Mouse (Mus musculus): ENCODE results near the gene Apoe. TPM values are rescaled to one million over a fixed set of nuclear protein-coding genes. Genes with fewer than 3 reads are reported as not detected.
"Not testable (repeated sequence)": the region's sequence is repeated elsewhere in the genome, so short reads cannot be mapped to it uniquely, and the experiment has no call there.

Apoe gene
- total RNA-seq, 2 experiments from 2014 or later = 270 to 319 TPM

DNA sequence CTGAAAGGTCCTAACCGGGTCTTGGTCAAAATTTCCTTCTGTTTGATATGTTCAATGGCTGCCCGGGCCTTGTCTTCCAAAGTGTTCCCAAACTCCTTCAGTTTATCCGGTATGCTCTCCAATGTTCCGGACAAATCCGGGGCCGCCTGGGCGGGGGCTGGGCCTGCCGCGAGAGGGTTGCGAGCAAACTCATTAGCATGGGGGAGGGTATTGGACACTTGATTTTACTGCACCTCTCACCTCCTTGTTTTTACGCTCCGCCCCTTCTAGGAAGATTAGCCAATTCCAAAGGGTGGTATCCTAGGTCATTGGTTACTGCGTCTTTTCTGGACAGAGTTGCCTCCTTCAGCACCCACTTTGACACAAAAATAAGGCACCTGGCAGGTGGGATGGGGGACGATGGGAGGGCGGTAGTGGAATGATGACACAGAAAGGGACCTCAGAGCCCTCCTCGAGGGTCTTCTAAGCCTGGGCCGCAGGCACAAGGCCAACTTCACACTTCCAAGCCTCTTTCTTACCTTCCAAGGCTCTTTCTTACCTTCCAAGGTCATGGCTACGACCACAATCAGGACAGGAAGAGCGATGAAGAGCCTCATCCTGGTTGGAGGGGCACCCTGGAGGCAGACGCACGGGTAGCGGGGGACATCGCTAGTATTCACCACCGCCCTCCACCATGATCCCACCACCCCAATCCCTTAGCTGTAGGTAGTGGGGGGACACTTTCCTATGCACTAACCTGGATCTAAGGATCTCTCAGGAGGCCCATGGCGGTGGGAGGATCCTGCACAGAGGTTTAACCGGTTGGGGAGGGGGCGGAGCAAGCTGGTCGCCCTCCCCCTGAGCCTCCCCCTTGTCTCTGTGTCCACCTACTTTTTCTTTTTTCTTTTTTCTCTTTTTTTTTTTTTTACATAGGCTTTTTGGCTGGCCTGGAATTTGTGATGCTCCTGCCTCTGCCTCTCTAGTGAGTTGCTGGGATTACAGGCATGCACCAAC, 6.8 kb downstream of the Apoe start, which contains the start of gene Apoc1:
TSS of gene Apoc1 (minus strand) at position 788 of the 993 bp plus-strand sequence.
- DNase-seq = no peak

DNA sequence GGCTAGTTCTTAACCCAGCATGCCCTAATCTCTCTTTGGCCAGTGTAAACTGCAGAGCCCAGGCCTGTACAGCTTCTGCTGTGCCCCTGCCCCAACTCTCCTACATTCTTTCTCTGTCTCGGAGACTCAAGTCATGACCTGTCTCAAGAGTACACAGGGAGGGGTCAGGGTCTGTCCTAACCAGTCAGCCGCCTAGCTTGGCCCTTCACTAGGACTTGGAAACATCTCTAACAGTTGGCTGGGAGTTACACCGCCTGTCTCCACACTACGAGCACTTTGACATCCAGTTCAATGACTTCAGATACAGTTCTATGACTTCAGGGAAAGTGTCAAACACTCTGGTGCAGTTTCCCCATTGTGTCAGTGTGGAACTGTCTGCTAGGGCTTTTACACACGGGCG, 7.6 kb downstream of the Apoe start:
- no peak for DNase-seq

DNA sequence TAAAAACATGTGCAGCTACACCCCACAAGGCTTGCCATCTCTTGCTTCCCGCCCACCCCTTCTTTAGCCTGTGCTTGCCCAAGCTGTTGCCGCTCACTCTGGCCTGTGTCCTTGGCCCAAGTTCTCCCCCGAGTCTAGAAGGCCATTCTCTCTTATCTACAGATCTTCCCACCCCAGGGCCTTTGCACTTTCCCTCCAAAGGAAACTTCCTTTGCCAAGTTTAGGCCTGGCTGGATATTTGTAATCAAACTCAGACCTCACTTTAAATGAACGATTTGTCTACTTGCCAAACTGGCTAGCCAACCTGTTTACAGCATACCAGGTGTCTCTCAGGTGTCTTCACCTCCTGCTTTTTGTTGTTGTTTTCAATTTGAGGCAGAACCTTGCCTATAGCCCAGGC, 8.1 kb downstream of the Apoe start:
- no peak for DNase-seq

DNA sequence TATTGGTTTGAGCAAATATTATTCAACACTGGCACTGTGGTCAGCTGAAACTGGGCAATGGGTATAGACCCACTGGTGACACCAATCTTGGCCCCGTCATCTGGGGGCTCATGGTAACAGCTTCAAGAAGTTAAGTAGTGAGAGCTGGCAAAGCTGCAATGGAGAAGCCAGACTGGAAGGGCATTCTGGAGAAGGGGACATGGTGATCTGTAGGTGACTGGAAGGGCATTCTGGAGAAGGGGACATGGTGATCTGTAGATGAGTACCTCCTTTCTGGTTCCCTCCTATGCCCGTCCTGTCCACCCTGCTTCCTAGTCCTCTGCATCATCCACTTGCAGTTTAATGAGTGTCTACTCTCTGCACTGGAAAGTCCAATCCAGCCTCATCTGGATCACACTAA, 10.4 kb downstream of the Apoe start:
- no peak for DNase-seq

DNA sequence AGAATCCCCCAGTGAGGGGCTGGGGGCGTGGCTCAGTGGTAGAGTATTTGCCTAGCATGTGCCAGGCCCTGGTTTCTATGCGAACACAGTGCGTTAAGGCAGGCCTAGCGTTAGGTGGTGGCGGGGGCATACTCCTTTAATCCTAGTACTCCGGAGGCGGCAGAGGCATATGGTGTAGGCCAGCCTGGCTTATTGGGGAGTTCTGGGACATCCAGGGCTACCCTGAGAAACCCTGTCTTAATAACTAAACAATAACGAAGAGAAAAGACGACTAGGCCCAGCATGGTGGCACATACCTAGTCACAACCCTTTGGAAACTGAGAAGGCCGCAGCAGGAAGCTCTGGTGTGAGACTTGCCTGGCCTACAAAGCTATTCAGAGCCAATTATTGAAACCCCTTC, 10.9 kb downstream of the Apoe start:
- no peak for DNase-seq

DNA sequence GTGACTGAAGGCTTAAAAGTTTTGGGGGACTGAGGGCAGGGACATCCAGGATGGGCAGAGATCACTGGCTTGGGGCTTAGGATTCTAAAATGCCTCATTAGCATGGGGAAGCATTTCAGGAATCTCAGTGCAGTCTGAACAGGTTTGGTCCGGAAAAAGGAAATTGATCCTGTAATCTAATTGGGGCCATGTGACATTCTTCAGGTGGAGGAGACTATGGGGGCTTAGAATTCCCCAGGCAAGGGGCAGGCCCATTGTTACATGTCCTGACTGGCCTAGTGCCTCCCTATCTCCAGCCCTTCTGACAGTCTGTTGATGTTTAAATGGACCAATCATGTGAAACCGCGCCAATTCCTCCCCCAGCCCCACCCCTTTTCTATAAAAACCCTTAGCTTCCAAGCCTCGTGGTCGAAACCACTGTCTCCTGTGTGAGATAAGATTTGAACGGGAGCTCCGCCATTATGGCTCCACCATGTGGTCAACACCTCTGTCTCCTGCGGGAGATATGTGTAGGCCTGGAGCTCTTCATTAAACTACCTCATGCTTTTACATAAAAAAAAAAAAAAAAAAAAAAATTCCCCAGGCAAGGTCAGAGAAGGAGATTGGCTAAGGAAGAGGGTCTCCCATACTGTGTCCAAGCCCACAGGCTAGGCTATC, 11.9 kb downstream of the Apoe start:
- DNase-seq = not testable (repeated sequence)

DNA sequence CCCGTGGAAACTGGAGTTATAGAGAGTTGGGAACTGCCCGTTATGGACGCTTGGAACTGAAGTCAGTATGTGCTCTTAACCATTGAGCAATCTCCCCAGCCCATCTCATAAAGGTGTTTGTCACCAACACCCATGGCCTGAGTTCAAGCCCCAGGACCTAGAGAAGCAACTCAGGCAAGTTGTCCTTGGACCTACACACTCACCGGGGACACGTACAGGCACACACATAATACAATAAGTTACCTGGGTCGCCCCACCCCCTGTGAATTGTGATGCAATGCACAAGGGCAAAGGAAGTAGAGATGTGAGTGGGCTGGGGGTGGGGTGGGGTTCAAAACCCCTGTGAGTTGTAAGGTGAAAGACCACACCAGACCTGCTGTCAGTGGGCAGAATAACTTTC, 12.5 kb downstream of the Apoe start:
- no peak for DNase-seq

DNA sequence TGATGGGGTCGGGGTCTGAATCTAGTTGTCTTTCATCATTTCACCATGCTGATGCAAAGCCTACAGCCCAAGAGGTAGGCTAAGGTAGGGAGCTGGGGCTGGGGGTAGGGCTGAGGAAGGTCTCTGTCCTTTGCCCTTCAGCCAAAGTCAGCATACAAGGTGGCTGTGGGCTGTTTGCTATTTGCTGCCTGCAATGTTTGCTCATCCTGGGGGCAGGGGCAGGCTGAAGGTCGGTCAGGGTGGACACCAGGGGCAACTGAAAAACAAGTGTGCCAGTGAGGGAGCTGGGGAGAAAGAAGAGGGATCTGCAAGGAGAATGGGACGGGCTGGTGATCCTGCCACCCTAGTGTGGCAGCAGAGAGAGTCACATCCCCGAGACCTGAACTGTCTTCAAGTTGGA, 13.6 kb downstream of the Apoe start:
- no peak for DNase-seq

DNA sequence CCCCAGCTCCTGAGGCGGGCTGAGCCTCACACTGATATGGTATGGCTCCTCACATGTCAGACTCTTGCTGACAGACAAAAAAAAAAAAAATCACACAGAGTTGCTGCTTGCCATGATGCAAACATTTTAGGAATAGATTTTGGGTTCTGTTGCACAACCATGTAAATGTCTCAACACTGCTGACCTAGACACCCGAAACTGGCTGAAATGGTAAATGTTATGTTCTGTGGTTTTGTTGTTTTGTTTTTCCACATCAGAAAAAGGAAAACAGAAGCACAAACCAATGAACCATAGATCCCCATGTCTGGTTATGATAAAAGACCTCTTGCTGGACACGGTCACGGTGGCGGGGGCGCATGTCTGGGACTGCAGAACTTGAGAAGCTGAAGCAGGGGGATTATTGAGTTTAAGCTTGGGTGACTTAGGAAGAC, 15.2 kb downstream of the Apoe start:
- no peak for DNase-seq

DNA sequence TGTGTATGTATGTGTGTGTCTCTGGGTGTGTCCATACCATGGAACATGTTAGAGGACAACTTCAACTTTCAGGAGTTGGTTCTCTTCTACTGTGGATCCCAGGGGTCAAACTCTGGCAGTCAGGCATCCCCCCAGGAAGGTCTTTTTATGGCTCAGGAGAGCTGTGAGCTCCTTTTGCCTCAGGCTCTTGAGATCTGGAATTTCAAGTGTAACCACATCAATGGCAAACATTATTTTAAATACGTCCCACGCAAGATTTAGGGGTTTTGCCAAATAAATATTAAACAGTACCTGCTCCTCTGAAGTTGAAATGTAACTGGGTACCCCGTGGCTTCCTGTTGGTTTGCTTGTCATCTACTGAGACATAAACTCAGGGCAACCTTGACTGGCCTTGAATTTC, 16.0 kb downstream of the Apoe start:
- no peak for DNase-seq

DNA sequence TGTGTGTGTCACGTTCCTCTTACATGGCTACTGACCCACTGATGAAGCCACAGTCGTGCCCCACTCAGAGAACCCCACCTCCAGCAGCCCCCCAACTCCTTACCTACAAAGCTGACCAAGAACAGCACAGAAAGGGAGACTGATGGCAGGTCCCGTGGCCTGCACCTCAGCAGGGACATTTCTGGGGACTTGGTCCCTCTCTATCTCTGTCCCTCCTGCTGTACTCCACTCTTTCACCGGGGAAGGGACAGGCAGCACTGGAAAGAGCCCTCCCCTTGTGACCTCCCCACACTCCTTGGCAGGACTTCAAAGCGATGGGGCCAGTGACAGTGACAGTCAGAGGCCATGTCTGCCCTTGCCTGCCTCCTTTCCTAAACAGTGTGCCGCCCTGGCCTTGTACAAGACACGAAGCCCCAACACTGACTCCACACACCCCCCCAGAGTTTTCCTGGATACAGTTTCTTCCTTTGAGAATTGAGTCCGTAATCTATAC, 17.7 kb downstream of the Apoe start, which contains the start of the genes Gm44805 and Apoc4:
TSS of gene Gm44805 (minus strand) at position 222 of the 493 bp plus-strand sequence.
TSS of gene Apoc4 (minus strand) at position 278 of the 493 bp plus-strand sequence.
- DNase-seq = no peak

DNA sequence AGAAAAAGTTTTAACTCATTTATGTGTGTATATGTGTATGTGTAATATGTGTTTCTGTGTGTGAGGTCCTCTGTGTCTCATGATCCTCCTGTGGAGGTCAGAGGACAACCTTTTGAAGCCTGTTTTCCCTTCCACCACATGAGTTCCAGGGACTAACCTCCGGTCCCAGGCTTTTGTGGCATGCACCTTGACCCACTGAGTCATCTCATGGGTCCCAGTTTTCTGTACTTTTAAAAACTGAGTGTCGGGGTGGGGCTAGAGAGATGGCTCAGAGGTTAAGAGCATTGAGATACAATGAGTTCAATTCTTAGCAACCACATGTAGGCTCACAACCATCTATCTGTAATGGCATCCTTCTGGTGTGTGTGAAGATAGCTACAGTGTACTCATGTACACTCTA, 18.3 kb downstream of the Apoe start:
- DNase-seq = no peak

DNA sequence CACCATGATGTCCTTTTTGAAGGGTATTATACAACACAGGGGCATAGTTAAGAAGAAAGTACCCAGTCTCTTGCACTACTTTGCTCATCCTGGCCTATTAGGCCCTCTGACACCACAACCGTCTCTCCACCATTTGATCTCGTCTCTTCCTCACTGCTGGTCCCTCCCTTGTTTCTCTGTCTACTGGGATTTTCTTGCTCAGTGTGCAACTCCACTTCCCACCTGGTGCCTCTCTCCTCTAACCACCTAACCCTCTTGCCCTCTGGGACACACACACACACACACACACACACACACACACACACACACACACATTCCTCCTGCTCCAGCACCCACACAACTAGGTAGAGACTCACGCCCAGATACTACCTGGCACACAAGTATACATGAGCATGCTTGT, 20.1 kb downstream of the Apoe start:
- no peak for DNase-seq

DNA sequence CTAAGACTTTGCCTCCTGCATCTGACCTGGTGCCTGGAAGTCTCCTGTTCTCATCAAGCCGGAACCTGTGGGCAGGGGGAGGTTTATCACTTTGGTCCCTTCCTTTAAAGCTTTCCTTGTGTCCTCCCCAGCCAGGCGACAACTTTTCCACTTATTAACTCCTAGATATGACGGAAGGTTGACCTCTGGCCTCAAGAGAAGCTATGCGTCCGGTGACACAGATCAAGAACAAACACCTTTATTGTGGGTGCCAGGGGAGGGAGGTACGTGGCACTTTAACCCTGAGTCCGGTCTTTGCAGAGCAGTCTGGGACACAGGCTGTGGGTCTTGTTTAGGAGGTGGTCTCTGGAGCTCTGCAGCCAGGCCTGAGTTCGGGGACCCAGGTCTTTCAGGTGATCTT, 21.1 kb downstream of the Apoe start, which contains the start of gene Apoc2:
TSS of gene Apoc2 (minus strand) at position 70 of the 400 bp plus-strand sequence.
- DNase-seq = no peak

DNA sequence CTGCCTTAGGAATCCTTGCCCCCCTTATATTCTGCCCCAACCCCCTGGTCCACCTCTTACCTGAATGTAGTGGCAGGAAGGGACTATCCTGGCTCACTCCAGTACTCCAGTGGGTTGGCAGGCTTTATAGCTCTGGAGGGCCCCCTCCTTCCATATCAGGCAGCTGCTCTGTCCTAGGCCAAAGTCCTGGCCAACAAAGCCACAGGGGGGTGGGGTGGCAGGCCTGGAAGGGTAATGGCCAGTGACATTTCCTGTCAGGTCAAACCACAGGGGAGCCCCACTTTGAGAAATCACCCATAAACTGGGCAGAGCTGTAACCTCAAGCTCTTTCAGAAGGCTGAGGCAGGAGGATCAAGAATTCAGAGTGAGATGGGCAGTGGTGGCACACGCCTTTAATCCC, 22.3 kb downstream of the Apoe start:
- DNase-seq = no peak

DNA sequence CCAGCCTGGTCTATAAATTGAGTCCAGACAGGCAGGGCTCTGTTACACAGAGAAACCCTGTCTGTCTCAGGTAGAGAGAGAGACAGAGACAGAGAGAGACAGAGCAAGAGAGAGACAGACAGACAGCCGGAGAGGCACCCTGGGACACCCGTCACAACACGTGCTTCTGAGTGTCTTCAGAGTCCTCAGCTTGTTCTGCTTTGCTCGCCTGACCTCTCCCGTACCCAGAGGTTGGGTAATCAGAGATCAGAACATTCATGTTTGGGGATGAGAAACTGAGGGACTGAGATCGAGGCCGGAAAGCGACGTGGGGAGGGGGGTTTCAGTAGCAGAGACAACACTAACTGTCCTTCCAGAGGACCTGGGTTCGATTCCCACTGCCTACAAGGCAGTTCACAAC, 23.2 kb downstream of the Apoe start:
- DNase-seq = no peak

DNA sequence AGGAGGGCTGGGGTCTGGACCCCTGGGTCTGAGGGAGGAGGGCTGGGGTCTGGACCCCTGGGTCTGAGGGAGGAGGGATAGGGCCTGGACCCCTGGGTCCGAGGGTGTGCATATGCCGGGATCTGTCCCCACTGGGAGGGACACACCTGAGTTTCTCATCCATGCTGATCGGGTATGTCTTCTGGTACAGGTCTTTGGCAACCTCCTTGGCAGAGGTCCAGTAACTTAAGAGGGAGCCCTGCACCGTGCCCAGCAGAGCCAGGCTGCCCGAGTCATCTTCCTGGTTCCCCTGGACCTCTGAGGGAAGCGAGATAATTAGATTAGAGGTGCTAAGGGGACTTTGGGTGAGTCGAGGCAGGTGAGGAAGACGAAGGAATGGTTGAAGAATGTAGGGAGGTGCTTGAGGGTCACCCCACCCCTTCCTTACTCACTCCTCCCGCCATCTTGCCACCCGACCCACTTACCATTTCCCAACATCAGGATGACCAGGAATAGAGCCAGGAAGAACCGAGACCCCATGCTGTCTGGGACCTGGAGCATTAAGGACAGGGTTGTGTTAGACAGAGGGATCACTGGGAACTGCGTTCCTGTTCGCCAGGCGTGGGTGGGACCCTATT, 25.8 kb downstream of the Apoe start:
- no peak for DNase-seq

DNA sequence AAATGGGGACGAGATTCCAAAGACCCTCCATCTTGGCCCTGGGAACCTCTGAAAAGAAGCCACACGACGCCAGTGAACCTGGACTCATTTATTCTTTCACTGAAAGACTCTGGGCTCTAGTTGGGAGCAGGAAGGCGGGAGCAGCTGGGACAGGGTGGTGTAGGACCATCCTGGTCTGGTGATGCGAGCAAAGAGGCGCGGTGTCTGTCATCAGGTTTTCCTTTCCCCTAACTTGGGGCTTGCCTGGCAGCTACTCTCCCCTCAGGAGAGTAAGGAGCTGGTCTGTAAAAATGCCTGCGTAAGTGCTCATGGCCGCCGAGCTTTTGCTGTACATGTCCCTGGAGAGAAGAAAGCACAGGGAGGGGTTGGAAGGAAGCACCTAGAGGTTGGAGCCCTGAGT, 27.5 kb downstream of the Apoe start:
- DNase-seq = no peak

DNA sequence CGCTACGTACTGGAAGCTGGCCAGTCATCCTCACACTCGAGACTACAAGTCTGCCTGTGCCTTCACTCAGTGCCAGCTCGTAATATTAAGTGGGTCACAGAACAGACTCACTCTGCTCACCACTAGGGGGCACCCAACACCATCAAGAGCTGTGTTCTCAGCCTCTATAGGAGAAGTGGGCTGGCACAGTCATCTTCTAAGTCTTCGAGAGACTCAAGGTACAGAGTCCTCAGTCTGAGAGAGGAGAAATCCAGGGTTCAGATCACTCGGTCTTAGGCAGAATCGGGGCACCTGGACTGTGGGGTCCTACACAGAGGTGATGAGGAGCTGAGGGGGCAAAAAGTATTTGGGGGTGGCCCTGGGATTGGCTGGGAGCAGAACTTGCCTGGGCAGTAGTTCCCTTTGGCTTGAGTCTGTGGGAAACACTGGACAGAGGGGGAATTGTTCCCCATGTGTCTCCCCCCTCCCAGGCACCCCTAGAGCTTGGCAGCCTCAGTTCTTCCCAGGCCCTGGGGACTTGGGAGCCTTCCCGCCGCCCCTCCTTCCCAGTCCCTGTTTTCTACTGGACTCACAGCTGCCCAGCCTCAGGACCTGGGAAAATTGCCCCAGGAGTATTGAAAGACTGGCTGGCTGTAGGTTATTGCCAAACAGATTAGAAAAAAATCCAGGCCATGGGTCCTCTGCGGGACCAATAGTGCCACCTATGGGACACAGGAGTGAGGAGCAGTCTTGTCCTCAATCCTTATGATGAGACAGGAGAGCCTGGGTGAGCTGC, 29.9 kb downstream of the Apoe start:
- DNase-seq = peak; percentile 95

DNA sequence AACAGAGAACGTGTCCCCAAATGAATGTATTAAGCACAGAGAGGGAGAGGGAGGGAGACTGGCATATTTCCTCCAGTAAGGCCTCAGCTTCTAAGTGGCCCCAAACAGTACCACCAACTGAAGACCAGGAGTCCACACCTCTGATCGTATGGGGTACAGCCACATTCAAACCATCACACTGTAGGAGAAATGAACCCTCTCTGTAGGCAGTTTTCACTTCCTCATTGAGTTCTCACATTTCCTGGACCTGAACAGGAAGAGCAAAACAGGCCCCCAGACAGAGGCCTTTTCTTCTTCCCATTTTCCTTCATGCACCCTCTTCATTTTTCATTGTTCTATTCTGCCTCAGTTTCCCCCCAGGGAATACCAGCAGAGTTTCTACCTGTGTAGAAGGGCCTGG, 31.6 kb downstream of the Apoe start:
- DNase-seq = no peak

DNA sequence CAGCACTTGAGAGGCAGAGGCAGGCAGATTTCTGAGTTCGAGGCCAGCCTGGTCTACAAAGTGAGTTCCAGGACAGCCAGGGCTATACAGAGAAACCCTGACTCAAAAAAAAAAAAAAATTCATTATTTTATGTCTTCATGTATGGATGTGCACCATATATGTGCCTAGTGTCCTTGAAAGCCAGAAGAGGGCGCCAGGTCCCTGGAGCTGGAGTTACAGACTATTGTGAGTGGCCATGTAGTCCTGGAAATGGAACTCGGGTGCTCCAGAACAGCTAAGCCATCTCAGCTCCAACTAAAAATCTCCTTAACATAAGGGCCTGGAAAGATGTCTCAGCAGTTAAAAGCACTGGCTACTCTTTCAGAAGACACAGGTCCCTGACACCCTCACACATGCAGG, 32.2 kb downstream of the Apoe start:
- no peak for DNase-seq
